Mouse (Mus musculus): ENCODE measurements at regions not wholly inside any gene's neighbourhood (a gene's known extent, or its start where the extent isn't known, plus 50 kb on each side); places are given as distances from the start of the nearest gene placed in this dataset.

DNA sequence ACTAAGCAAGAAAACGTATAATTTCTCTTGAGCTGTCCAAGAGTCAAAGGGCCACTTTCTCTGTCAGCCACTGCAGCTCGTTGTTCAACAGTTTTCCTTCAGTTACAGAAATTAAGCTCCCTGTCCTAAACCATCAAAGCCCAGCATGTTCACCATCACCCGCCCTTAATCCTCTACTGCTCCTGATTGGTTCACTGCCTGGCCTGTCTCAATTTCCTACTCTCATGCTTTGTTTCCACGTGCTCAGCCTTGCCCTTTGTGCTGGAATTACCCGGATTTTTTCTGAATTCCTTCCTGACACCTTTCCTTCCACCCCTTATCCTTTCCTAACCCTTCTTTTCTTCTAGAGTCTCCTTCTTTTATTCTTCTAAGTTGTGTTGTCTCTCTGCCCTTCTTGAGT is 92.4 kb downstream of the Fasl start:
- no peak for ATAC-seq (ENCODE audit: insufficient read depth)

DNA sequence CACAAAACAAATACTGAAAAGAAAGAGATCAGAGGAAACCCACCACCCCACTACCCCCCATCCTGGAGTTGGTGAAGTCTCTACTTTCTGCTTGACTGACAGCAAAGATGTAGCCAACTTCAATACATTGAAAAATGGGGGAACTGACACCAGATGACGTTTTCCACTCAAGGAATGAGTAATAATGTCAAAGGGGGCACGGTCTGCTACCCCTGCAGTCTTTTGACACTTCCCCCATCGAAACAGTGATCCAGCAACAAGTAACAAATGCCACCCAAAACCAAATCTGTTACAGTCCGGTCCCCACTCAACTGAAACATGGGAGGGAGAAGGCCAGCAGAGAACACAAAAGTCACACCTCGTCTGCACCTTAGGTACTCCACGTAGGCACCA is 94.5 kb downstream of the Fasl start:
- Histone ChIP-seq H3K36me3 (replicated peaks; ENCODE audit: control insufficient read depth, insufficient read depth, low read depth) (no peaks in the 10 kb centered on the region), H3K4me3 (ENCODE audit: insufficient read depth in 1 of 2, low read depth in 2 of 2, low read length in 2 of 2) (no peak overlapping the region), H3K4me2 (ENCODE audit: low read depth) (no peak overlapping the region), H3K27me3 (ENCODE audit: control insufficient read depth, insufficient read depth, low read length) (no peaks in the 10 kb centered on the region), H3K4me1 (replicated peaks; ENCODE audit: control insufficient read depth in 2 of 2, insufficient read depth in 2 of 2, low read length in 1 of 2) (no peaks in the 10 kb centered on the region), H3K9ac (replicated peaks) (no peak overlapping the region), H3K9me3 (ENCODE audit: control insufficient read depth, low read length) (no peaks in the 10 kb centered on the region), H3K27ac (no peak overlapping the region)
- TF ChIP-seq EP300 (IDR thresholded peaks at IDR 0.05; ENCODE audit: low read depth), result no peak
- no peak for TF ChIP-seq CTCF (IDR thresholded peaks at IDR 0.05; ENCODE audit: low read depth)
- ATAC-seq (ENCODE audit: insufficient read depth) (no peak), DNase-seq (ENCODE audit: low read depth in 3 of 3, low spot score in 3 of 3) (no peak)
- 54% methylated on average over 6 of the region's 6 CpGs for WGBS (ENCODE audit: insufficient replicate concordance)

More for the DNA sequence above, 92.4 kb downstream of the Fasl start:
- no peak overlapping the region for H3K27ac ChIP-seq
- H3K9ac ChIP-seq (replicated peaks), result no peak overlapping the region
- 38% methylated on average over 5 of the region's 5 CpGs for WGBS (ENCODE audit: insufficient replicate concordance)
- no peak for DNase-seq (ENCODE audit: low read depth in 3 of 3, low spot score in 3 of 3)
- no peaks in the 10 kb centered on the region for H3K27me3 ChIP-seq (ENCODE audit: control insufficient read depth, insufficient read depth, low read length)
- H3K4me3 ChIP-seq (ENCODE audit: insufficient read depth in 1 of 2, low read depth in 2 of 2, low read length in 2 of 2), result no peak overlapping the region
- H3K4me2 ChIP-seq (ENCODE audit: low read depth), result no peak overlapping the region
- no peaks in the 10 kb centered on the region for H3K36me3 ChIP-seq (replicated peaks; ENCODE audit: control insufficient read depth, insufficient read depth, low read depth)
- no peak for TF ChIP-seq EP300 (IDR thresholded peaks at IDR 0.05; ENCODE audit: low read depth)
- no peak for TF ChIP-seq CTCF (IDR thresholded peaks at IDR 0.05; ENCODE audit: low read depth)
- no peaks in the 10 kb centered on the region for H3K4me1 ChIP-seq (replicated peaks; ENCODE audit: control insufficient read depth in 2 of 2, insufficient read depth in 2 of 2, low read length in 1 of 2)
- H3K9me3 ChIP-seq (ENCODE audit: control insufficient read depth, low read length), result no peaks in the 10 kb centered on the region

DNA sequence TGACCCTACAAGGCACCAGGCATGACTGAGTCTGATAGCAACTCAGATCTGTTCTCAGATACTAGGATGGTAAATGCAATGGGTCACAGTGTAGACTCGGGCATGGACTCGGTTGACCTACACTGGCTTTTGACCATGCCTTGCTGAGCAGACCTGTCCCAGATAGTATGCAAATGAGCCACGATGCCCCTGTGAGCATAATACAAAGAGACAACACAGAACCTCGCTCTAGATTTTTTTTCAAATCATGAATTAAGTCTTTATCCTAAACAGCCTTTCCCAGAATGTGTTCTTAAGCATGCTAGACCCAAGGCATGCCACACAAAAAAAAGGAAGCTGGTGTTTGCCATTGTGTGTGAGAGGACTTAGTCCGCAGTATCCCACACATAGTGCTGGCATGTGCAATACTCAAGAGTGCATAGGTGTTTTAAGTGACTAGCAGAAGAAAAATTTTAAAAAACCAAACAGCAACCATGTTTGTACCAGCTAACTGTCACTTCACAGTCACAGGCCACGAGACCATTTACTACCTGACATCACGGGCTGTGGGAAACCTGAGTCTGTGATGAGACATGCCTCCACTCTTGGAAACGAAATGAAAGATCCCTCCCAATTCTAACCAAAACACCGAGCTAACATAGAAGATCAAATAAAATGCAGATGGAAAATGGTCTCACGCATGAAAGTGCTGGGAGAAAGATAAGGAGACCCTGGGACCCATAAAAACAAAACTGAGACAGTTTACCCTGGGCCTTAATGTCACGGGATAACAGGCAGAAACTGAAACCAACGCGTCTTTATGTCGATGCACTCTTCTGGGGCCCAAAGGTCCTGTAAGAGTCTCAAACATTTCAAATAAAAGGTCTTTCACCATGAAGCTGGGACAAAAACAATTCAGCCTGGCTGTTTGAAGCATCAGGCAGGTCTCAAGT is 95.2 kb downstream of the Fasl start:
- Histone ChIP-seq H3K36me3 (replicated peaks; ENCODE audit: control insufficient read depth, insufficient read depth, low read depth) (no peaks in the 10 kb centered on the region), H3K4me1 (replicated peaks; ENCODE audit: control insufficient read depth in 2 of 2, insufficient read depth in 2 of 2, low read length in 1 of 2) (no peaks in the 10 kb centered on the region), H3K4me3 (ENCODE audit: insufficient read depth in 1 of 2, low read depth in 2 of 2, low read length in 2 of 2) (no peak overlapping the region), H3K27ac (no peak overlapping the region), H3K27me3 (ENCODE audit: control insufficient read depth, insufficient read depth, low read length) (no peaks in the 10 kb centered on the region; the same call in 1 of the 2 replicates), H3K4me2 (ENCODE audit: low read depth) (no peak overlapping the region), H3K9me3 (ENCODE audit: control insufficient read depth, low read length) (no peaks in the 10 kb centered on the region), H3K9ac (replicated peaks) (no peak overlapping the region)
- no peak for DNase-seq (ENCODE audit: low read depth in 3 of 3, low spot score in 3 of 3)
- no peak for TF ChIP-seq CTCF (IDR thresholded peaks at IDR 0.05; ENCODE audit: low read depth)
- no peak for TF ChIP-seq EP300 (IDR thresholded peaks at IDR 0.05; ENCODE audit: low read depth)
- WGBS (ENCODE audit: insufficient replicate concordance), result 61% methylated on average over 14 of the region's 14 CpGs
- ATAC-seq (ENCODE audit: insufficient read depth), result no peak

DNA sequence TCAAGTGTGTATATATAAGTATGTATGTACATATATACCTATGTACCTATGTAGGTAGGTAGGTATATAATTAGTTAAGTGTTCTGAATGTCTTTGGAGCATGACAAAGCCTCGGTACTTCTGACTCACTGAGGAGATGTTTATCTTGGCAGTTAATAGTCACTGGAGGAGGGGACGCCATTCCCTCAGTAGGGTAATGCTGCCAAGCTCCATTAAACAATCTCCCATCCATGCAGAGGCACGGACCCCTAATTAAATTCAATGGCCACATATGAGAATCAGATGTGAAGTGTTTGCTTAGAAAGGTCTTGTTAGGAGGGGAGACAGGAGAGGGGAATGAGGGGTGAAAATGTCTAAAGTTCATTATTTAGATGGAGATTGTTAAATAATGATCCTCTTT is 99.3 kb downstream of the Fasl start:
- Histone ChIP-seq H3K9ac (replicated peaks) (no peak overlapping the region), H3K4me2 (ENCODE audit: low read depth) (no peak overlapping the region), H3K27ac (no peak overlapping the region), H3K4me3 (ENCODE audit: insufficient read depth in 1 of 2, low read depth in 2 of 2, low read length in 2 of 2) (no peak overlapping the region), H3K27me3 (ENCODE audit: control insufficient read depth, insufficient read depth, low read length) (no peaks in the 10 kb centered on the region; the same call in 1 of the 2 replicates), H3K4me1 (replicated peaks; ENCODE audit: control insufficient read depth in 2 of 2, insufficient read depth in 2 of 2, low read length in 1 of 2) (no peaks in the 10 kb centered on the region), H3K9me3 (ENCODE audit: control insufficient read depth, low read length) (no peaks in the 10 kb centered on the region), H3K36me3 (replicated peaks; ENCODE audit: control insufficient read depth, insufficient read depth, low read depth) (no peaks in the 10 kb centered on the region)
- DNase-seq (ENCODE audit: low read depth in 3 of 3, low spot score in 3 of 3) (no peak), ATAC-seq (ENCODE audit: insufficient read depth) (no peak)
- no peak for TF ChIP-seq EP300 (IDR thresholded peaks at IDR 0.05; ENCODE audit: low read depth)
- no peak for TF ChIP-seq CTCF (IDR thresholded peaks at IDR 0.05; ENCODE audit: low read depth)
- WGBS (ENCODE audit: insufficient replicate concordance), result 33% methylated on average over 3 of the region's 3 CpGs

DNA sequence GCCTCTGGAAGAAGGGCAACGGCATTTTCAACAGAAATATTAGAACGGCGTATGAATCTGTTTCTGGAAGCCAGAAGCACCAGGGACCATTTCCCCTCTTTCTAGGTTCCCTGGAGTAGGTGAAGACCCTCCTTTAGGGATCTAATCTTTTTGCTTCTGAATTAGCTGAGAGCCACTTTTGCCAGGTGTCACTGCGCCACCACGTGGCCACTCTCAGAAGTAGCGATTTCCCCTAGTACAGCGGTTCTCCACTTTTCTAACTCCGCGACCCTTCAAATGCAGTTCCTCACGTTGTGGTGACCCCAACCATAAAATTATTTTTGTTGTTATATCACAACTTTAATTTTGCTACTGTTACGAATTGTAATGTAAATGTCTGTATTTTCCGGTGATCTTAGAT is 100.7 kb downstream of the Fasl start:
- WGBS (ENCODE audit: insufficient replicate concordance), result 19% methylated on average over 12 of the region's 12 CpGs
- no peak for DNase-seq (ENCODE audit: low read depth in 3 of 3, low spot score in 3 of 3)
- Histone ChIP-seq H3K9ac (replicated peaks) (no peak overlapping the region), H3K27me3 (ENCODE audit: control insufficient read depth, insufficient read depth, low read length) (no peaks in the 10 kb centered on the region; the same call in 1 of the 2 replicates), H3K4me1 (replicated peaks; ENCODE audit: control insufficient read depth in 2 of 2, insufficient read depth in 2 of 2, low read length in 1 of 2) (no peaks in the 10 kb centered on the region), H3K9me3 (ENCODE audit: control insufficient read depth, low read length) (no peaks in the 10 kb centered on the region), H3K4me2 (ENCODE audit: low read depth) (no peak overlapping the region), H3K4me3 (ENCODE audit: insufficient read depth in 1 of 2, low read depth in 2 of 2, low read length in 2 of 2) (no peak overlapping the region), H3K36me3 (replicated peaks; ENCODE audit: control insufficient read depth, insufficient read depth, low read depth) (no peaks in the 10 kb centered on the region), H3K27ac (no peak overlapping the region)
- ATAC-seq (ENCODE audit: insufficient read depth), result no peak
- TF ChIP-seq CTCF (IDR thresholded peaks at IDR 0.05; ENCODE audit: low read depth), result peak; percentile 74
- TF ChIP-seq EP300 (IDR thresholded peaks at IDR 0.05; ENCODE audit: low read depth), result no peak
